25 mouse cellular contexts compared by ENCODE assay signal in the genomic region with DNA sequence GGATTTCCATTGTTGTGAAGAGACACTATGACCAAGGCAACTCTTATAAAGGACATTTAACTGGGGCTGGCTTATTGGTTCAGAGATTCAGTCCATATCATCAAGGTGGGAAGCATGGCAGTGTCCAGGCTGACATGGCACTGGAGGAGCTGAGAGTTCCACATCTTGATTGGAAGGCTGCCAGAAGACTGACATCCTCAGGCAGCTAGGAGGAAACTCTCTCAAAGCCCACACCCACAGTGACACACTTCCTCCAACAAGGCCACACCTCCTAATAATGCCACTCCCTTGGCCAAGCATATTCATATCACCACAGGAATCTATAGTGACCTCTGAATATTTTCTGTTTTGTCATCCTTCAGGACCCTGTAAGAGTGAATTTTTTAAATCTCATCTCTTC.
"Had no signal": no experiment of that assay in that cellular context is flagged by ENCODE, and none has a peak within 500 bp of the region (broad histone marks: within the 10 kb centered on the region; RNA-seq: fewer than 3 reads in every experiment).

No protein-coding gene starts in this region.

- H3K4me2 ChIP-seq: liver, embryonic 13.5 days; liver, embryonic 15.5 days; lung, embryonic 15.5 days; midbrain, embryonic 12.5 days; neural tube, embryonic 13.5 days; neural tube, embryonic 15.5 days; stomach, embryonic 15.5 days had no signal

- H3K9ac ChIP-seq: liver, embryonic 13.5 days; liver, embryonic 15.5 days; liver, postnatal 0 days; lung, embryonic 15.5 days; midbrain, embryonic 12.5 days; neural tube, embryonic 13.5 days; neural tube, embryonic 15.5 days; stomach, embryonic 15.5 days had no signal

- ATAC-seq: liver, postnatal 0 days; midbrain, embryonic 16.5 days had no signal

- H3K4me3 ChIP-seq: liver, embryonic 13.5 days; liver, embryonic 15.5 days; lung, embryonic 15.5 days; megakaryocyte, embryonic 14.5 days; midbrain, embryonic 12.5 days; myocyte; neural tube, embryonic 13.5 days; neural tube, embryonic 15.5 days; stomach, embryonic 15.5 days had no signal

- DNase-seq: liver, embryonic 13.5 days; liver, postnatal 0 days; lung, adult 2 months; lung, postnatal 10 days; lung, postnatal 36 days; midbrain, embryonic 14.5 days; retina, postnatal 1 day; right cerebral cortex, adult 18-20 months; right cerebral cortex, postnatal 25 days; right cerebral cortex, postnatal 4 days; spleen, adult 18-20 months; thymus, adult 18-20 months; thymus, postnatal 25 days; thymus, postnatal 4 days had no signal

- H3K9me3 ChIP-seq: liver, embryonic 13.5 days; liver, embryonic 15.5 days; lung, embryonic 15.5 days; midbrain, embryonic 12.5 days; neural tube, embryonic 13.5 days; neural tube, embryonic 15.5 days; stomach, embryonic 15.5 days had no signal

- H3K36me3 ChIP-seq: liver, embryonic 13.5 days; liver, embryonic 15.5 days; lung, embryonic 15.5 days; midbrain, embryonic 12.5 days; neural tube, embryonic 13.5 days; neural tube, embryonic 15.5 days; stomach, embryonic 15.5 days had no signal

- H3K27ac ChIP-seq: liver, embryonic 13.5 days; liver, embryonic 15.5 days; lung, embryonic 15.5 days; macrophage; midbrain, embryonic 12.5 days; neural tube, embryonic 13.5 days; neural tube, embryonic 15.5 days; stomach, embryonic 15.5 days; stomach, postnatal 0 days had no signal

- H3K4me1 ChIP-seq: liver, embryonic 13.5 days; liver, embryonic 15.5 days; lung, embryonic 15.5 days; megakaryocyte, embryonic 14.5 days; midbrain, embryonic 12.5 days; neural tube, embryonic 13.5 days; neural tube, embryonic 15.5 days; stomach, embryonic 15.5 days had no signal

- H3K27me3 ChIP-seq: liver, embryonic 13.5 days; liver, embryonic 15.5 days; lung, embryonic 15.5 days; megakaryocyte, embryonic 14.5 days; midbrain, embryonic 12.5 days; neural tube, embryonic 13.5 days; neural tube, embryonic 15.5 days; stomach, embryonic 15.5 days had no signal
